Mouse (Mus musculus) lung, embryonic 14.5 days (tissue): ENCODE measurements around the gene Gm6871. TPM values are rescaled to one million over a fixed set of nuclear protein-coding genes. Genes with fewer than 3 reads are reported as not detected.

Experiments used
- ATAC-seq: fragments of 200-750 bp; cut with Nextera tagmentation; 2 replicates; pipeline ENCODE4 v1.8.0; 2017; ENCODE audit warnings: mild to moderate bottlenecking, moderate TSS enrichment, moderate library complexity; ENCODE audit not compliant: insufficient read depth
- DNase-seq: peaks from one replicate; pipeline ENCODE4 v3.0.0-alpha.2; 2015
- H3K27ac ChIP-seq: fragments of 300-500 bp; sonication (generic); 2 replicates; pipeline ENCODE4 v1.5.1; 2014; ENCODE audit warnings: low read depth, mild to moderate bottlenecking, moderate library complexity
- H3K27me3 ChIP-seq: fragments of 300-500 bp; sonication (generic); 2 replicates; pipeline ENCODE4 v1.6.1; 2014; ENCODE audit warnings: low read length, control low read depth; ENCODE audit not compliant: insufficient read depth
- H3K36me3 ChIP-seq: fragments of 300-500 bp; sonication (generic); 2 replicates; pipeline ENCODE4 v1.6.1; 2014; ENCODE audit warnings: control low read depth; ENCODE audit not compliant: insufficient read depth
- H3K4me1 ChIP-seq: fragments of 300-500 bp; sonication (generic); 2 replicates; pipeline ENCODE4 v1.6.1; 2014; ENCODE audit warnings: antibody characterized with exemption, control low read depth; ENCODE audit not compliant: insufficient read depth
- H3K4me2 ChIP-seq: fragments of 300-500 bp; sonication (generic); 2 replicates; pipeline ENCODE4 v1.6.1; 2014; ENCODE audit warnings: mild to moderate bottlenecking
- H3K4me3 ChIP-seq: fragments of 300-500 bp; sonication (generic); 2 replicates; pipeline ENCODE4 v1.5.1; 2014; ENCODE audit warnings: low read depth, low read length
- H3K9ac ChIP-seq: fragments of 300-500 bp; sonication (generic); 2 replicates; pipeline ENCODE4 v1.6.1; 2014
- H3K9me3 ChIP-seq: fragments of 300-500 bp; sonication (generic); 2 replicates; pipeline ENCODE4 v1.6.1; 2016; ENCODE audit warnings: low read depth, low read length, control low read depth
- CTCF ChIP-seq: IDR thresholded peaks from 2 replicates; pipeline ENCODE4 v1.5.1; 2016; ENCODE audit warnings: antibody characterized with exemption, low read depth
- WGBS: fragments of 180-500 bp; shearing (Covaris S2); extraction: QIAGEN DNeasy Blood & Tissue Kit; methylation state at CpG from one replicate; pipeline ENCODE4 v1.1.7; 2014; 5-methylcytosine and 5-hydroxymethylcytosine counted together
- polyA plus RNA-seq: library from polyadenylated mRNA; unstranded; fragments of >200 nt; fragmentation: Nextera tagmentation; extraction: Ambion mirVana; gene quantifications from 2 replicates; pipeline ENCODE4 v1.2.1, GENCODE M21; 2014

The Gm6871 gene
- polyA plus RNA-seq, 1 experiment from 2014 or later, result not detected

- H3K27me3 ChIP-seq, result no peaks in the 10 kb centered on the region
- H3K36me3 ChIP-seq, result no peaks in the 10 kb centered on the region
- H3K9ac ChIP-seq, result no peak overlapping the region
- no peaks in the 10 kb centered on the region for H3K9me3 ChIP-seq
- ATAC-seq (no peak), DNase-seq (no peak)
- no peaks in the 10 kb centered on the region for H3K4me1 ChIP-seq
- no peak overlapping the region for H3K4me3 ChIP-seq
- no peak for TF ChIP-seq CTCF
- no peak overlapping the region for H3K4me2 ChIP-seq
- no peak overlapping the region for H3K27ac ChIP-seq
Observed at GRCm38 (mm10) chr7:41582028-41582427, 8.6 kb upstream of the Gm6871 start.

DNA sequence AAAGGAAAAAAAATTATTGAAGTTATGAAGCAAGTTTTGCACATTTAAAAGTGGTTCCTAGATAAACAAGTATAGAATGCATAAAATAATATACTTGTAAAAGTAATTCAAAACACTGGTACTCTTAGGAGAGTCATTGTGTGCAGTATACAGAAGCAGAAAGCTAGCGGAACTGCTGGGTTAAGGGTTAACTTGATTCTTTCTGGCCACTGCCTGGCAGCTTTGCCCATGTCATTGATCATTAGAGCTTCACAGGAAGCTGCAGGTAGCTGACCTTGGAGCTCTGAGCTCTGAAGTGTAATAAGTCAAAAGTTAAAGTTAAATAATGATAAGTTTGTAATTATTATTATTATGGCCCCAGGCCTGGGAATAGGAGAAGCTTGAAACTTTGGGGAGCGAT, 4.5 kb upstream of the Gm6871 start:
- TF ChIP-seq CTCF, result no peak
- 89% methylated on average over 2 of the region's 2 CpGs for WGBS
- no peak for ATAC-seq
- Histone ChIP-seq H3K9me3 (no peaks in the 10 kb centered on the region), H3K9ac (no peak overlapping the region), H3K27me3 (no peaks in the 10 kb centered on the region), H3K36me3 (no peaks in the 10 kb centered on the region), H3K27ac (no peak overlapping the region), H3K4me3 (no peak overlapping the region), H3K4me1 (no peaks in the 10 kb centered on the region), H3K4me2 (no peak overlapping the region)
- no peak for DNase-seq

DNA sequence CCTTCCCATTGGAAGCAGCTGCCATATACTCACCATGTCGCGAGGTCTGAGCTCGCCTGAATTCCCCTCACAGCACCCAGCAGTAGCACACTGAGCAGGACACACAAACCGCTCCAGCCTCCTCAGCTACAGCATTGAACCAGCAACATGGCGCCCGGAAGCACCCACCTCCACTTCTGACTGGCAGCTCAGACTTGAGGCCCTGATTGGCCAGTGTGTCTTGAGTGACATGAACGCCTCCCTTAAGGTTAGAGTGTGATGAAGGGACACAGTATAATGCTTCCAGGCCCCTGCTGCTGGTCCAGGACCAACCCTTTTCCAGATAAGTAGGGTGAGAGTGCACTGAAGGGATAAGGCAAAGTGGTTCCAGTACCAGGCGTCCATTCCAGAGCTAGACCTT, 12.8 kb downstream of the Gm6871 start:
- no peak overlapping the region for H3K4me3 ChIP-seq
- no peaks in the 10 kb centered on the region for H3K36me3 ChIP-seq
- DNase-seq (no peak), ATAC-seq (no peak)
- H3K27me3 ChIP-seq, result no peaks in the 10 kb centered on the region
- H3K4me1 ChIP-seq, result no peaks in the 10 kb centered on the region
- TF ChIP-seq CTCF, result no peak
- H3K9me3 ChIP-seq, result no peaks in the 10 kb centered on the region; the same call in 1 of the 2 replicates
- 64% methylated on average over 8 of the region's 8 CpGs for WGBS
- no peak overlapping the region for H3K9ac ChIP-seq
- no peak overlapping the region for H3K27ac ChIP-seq
- no peak overlapping the region for H3K4me2 ChIP-seq

DNA sequence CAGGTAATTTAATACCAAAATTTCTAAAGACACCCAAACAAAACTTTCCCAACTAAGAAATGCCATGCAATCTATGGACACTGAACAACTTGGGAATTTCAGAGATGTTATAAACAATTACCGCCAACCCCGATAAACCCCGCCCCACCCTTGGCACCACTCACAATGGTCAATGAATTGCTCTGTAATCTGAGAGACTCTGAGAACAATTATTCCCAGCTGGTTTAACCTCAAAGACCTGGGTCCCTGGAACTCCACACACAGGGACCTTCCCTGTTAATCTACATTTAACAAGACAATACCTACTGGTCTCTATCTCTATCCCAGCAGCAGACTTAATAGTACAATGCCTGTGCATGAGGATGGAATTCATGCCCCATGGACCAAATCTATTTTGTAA, 60.8 kb downstream of the Gm6871 start:
- TF ChIP-seq CTCF, result no peak
- H3K4me3 ChIP-seq, result no peak overlapping the region
- no peak overlapping the region for H3K27ac ChIP-seq
- no peaks in the 10 kb centered on the region for H3K9me3 ChIP-seq
- no peak overlapping the region for H3K4me2 ChIP-seq
- ATAC-seq (no peak), DNase-seq (no peak)
- H3K4me1 ChIP-seq, result no peaks in the 10 kb centered on the region
- H3K9ac ChIP-seq, result no peak overlapping the region
- H3K36me3 ChIP-seq, result no peaks in the 10 kb centered on the region
- no peaks in the 10 kb centered on the region for H3K27me3 ChIP-seq
- WGBS, result 87% methylated on average over 3 of the region's 3 CpGs

DNA sequence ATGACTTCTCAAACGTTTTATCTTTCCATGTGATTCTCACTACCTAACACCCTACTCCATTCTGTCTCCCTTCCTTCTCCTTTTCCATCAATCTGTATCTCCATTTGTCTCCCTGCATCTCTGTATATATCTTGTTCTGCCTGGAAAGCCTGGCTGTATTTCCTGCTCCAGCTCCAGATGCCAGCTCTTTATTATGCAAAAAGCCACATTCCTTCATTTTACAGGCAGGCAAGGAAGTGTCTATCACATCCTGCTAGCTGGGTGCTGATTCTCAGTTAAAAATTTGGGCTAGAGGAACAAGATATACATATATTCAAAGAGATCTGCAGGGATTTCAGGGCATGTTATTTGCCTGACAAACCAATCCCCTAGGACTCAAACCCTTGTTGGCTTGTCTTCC, 61.3 kb downstream of the Gm6871 start:
- Histone ChIP-seq H3K36me3 (no peaks in the 10 kb centered on the region), H3K4me1 (no peaks in the 10 kb centered on the region), H3K9ac (no peak overlapping the region), H3K9me3 (no peaks in the 10 kb centered on the region), H3K27ac (no peak overlapping the region), H3K4me2 (no peak overlapping the region), H3K4me3 (no peak overlapping the region), H3K27me3 (no peaks in the 10 kb centered on the region)
- DNase-seq (no peak), ATAC-seq (no peak)
- WGBS, result 11% methylated on average over 1 of the region's 1 CpGs
- TF ChIP-seq CTCF, result no peak

DNA sequence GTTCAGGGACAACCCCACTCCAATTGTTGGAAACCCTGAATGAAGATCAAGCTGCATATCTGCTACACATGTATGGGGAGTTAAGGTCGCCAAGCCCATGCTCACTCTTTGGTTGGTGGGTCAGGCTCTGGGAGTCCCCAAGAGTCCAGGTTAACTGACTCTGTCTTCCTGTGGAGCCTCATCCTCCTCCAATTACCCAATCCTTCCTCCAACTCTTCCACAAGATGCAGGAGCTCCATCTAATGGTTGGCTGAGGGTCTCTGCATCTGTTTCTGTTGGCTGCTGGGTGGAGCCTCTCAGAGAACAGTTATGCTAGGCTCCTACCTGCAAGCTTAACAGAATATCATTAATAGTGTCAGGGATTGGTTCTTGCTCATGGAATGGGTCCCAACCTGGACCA, 71.1 kb downstream of the Gm6871 start:
- Histone ChIP-seq H3K27ac (no peak overlapping the region), H3K9ac (no peak overlapping the region), H3K4me1 (no peaks in the 10 kb centered on the region), H3K4me3 (no peak overlapping the region), H3K4me2 (no peak overlapping the region), H3K9me3 (no peaks in the 10 kb centered on the region), H3K36me3 (no peaks in the 10 kb centered on the region), H3K27me3 (no peaks in the 10 kb centered on the region)
- DNase-seq, result no peak
- no peak for ATAC-seq
- WGBS, result 33% methylated on average over 1 of the region's 1 CpGs
- no peak for TF ChIP-seq CTCF

DNA sequence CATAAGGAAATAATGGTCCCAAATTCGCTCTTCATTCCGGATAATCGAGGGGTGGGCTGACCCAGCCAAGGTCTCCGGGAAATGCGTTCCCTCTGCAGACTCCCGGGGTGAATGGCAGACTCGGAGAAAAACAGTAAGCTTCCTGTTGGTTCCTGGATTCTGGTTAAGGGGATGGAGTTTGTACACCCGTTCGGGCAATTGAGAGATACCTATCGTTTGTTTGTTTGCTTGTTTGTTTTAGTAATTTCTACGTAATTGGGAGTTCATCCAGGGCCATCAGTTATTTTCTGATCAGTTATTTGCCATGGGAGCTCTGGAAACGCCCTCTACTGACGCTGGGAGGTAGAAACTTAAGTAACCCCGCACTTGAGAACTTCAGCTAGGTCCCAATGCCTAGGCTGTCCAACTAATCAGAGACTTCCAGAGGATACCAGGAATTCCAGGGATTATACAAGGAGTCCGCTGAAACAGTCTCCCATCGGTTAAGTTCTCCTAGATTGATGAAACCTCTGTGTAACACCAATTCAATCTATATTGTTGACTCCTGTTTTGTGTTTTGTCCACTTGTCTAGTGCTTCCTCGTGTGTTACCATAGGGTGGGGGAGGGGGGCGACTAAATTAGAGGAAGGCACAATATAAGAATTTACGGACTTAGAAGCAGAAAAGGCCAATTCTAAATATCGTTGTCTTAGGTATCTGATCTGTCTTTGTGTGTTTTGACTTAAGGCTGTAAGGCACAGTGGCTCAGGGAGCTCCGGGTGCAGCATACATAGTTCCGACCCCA, 73.1 kb downstream of the Gm6871 start:
- H3K4me1 ChIP-seq, result no peaks in the 10 kb centered on the region
- no peak overlapping the region for H3K27ac ChIP-seq
- 16% methylated on average over 22 of the region's 22 CpGs for WGBS
- no peaks in the 10 kb centered on the region for H3K27me3 ChIP-seq
- peak overlapping the region; percentile 76 for H3K4me2 ChIP-seq
- TF ChIP-seq CTCF, result peak; percentile 36; the same call in 1 of the 2 replicates
- no peaks in the 10 kb centered on the region for H3K36me3 ChIP-seq
- no peaks in the 10 kb centered on the region for H3K9me3 ChIP-seq
- H3K4me3 ChIP-seq, result peak overlapping the region; percentile 57
- peak; percentile 23; the same call in 1 of the 2 replicates for ATAC-seq
- peak; percentile 73 for DNase-seq
- H3K9ac ChIP-seq, result peak overlapping the region; percentile 56; the same call in 1 of the 2 replicates
